Mouse (Mus musculus) spleen, adult 12 weeks (tissue): Measurements from ENCODE around the gene Slc30a2.
"Not testable (repeated sequence)": the region's sequence is repeated elsewhere in the genome, so short reads cannot be mapped to it uniquely, and the experiment has no call there.

Experiments
- DNase-seq: peaks from one replicate; pipeline ENCODE4 v3.0.0; 2022; ENCODE audit warnings: low spot score

The Slc30a2 gene

GRCm38 (mm10) chr4:134321524-134321923, 21.5 kb upstream of the Slc30a2 start:
- DNase-seq: no peak

- no peak for DNase-seq
Measured at GRCm38 (mm10) chr4:134324655-134325054, 18.3 kb upstream of the Slc30a2 start.

- no peak for DNase-seq
Measured at GRCm38 (mm10) chr4:134326859-134327530, 16.0 kb upstream of the Slc30a2 start.

GRCm38 (mm10) chr4:134328151-134328550, 14.8 kb upstream of the Slc30a2 start:
- no peak for DNase-seq

GRCm38 (mm10) chr4:134328832-134329231, 14.1 kb upstream of the Slc30a2 start:
- no peak for DNase-seq

- no peak for DNase-seq
Measured at GRCm38 (mm10) chr4:134330281-134330680, 12.7 kb upstream of the Slc30a2 start.

- not testable (repeated sequence) for DNase-seq
Measured at GRCm38 (mm10) chr4:134341231-134341630, 1.8 kb upstream of the Slc30a2 start.

GRCm38 (mm10) chr4:134342213-134342779, 685 bp upstream of the Slc30a2 start:
- DNase-seq: no peak

- DNase-seq: no peak
Measured at GRCm38 (mm10) chr4:134344620-134345019, 1.6 kb downstream of the Slc30a2 start.

- no peak for DNase-seq
Measured at GRCm38 (mm10) chr4:134345802-134346201, 2.8 kb downstream of the Slc30a2 start.

- no peak for DNase-seq
Measured at GRCm38 (mm10) chr4:134348078-134348477, 5.1 kb downstream of the Slc30a2 start.

GRCm38 (mm10) chr4:134348545-134348944, 5.6 kb downstream of the Slc30a2 start:
- DNase-seq: no peak

GRCm38 (mm10) chr4:134349829-134350228, 6.8 kb downstream of the Slc30a2 start:
- DNase-seq: no peak

GRCm38 (mm10) chr4:134350641-134351040, 7.7 kb downstream of the Slc30a2 start:
- DNase-seq: no peak

GRCm38 (mm10) chr4:134351329-134352260, 8.6 kb downstream of the Slc30a2 start:
- no peak for DNase-seq

GRCm38 (mm10) chr4:134352261-134352707, 9.3 kb downstream of the Slc30a2 start:
- no peak for DNase-seq

GRCm38 (mm10) chr4:134352929-134353328, 9.9 kb downstream of the Slc30a2 start:
- DNase-seq: no peak

- no peak for DNase-seq
Measured at GRCm38 (mm10) chr4:134353527-134354409, 10.8 kb downstream of the Slc30a2 start.

GRCm38 (mm10) chr4:134355841-134356452, 13.0 kb downstream of the Slc30a2 start:
- no peak for DNase-seq

GRCm38 (mm10) chr4:134356591-134357460, 13.8 kb downstream of the Slc30a2 start:
- DNase-seq: peak; percentile 44
